Mouse (Mus musculus): ENCODE data around the gene Pak2. TPM values are rescaled to one million over a fixed set of nuclear protein-coding genes. Genes with fewer than 3 reads are reported as not detected.

The Pak2 gene
- 16.8 and 18.8 TPM in 2 replicates for polyA plus RNA-seq (2012; rRNA removed)

GRCm38 (mm10) chr16:32078991-32079511 lies at the start of gene Pak2:
TSS of gene Pak2 (minus strand) at chr16:32079342.
- peak; percentile 87 for TF ChIP-seq POLR2A (IDR thresholded peaks at IDR 0.05; ENCODE audit: low read depth, low read length)
- no peak for TF ChIP-seq CTCF (IDR thresholded peaks at IDR 0.05; ENCODE audit: extremely low read depth, insufficient read depth, insufficient read length, insufficient replicate concordance)
- under 1% methylated on average over 49 of the region's 60 CpGs for WGBS

GRCm38 (mm10) chr16:32127046-32127445 lies 47.9 kb upstream of the Pak2 start:
- H3K4me1 ChIP-seq (ENCODE audit: control insufficient read depth, insufficient read depth, insufficient read length), result peaks cover 26% of the 10 kb centered on the region
- no peak for DNase-seq (ENCODE audit: low read depth in 1 of 2, low spot score in 2 of 2)
- no peaks in the 10 kb centered on the region for H3K36me3 ChIP-seq (ENCODE audit: control insufficient read depth, insufficient read depth, low read length)
- no peaks in the 10 kb centered on the region for H3K27me3 ChIP-seq (ENCODE audit: control insufficient read depth, insufficient read depth, low read length)
- H3K27ac ChIP-seq (ENCODE audit: insufficient read depth, low read length), result no peak overlapping the region
- WGBS, result 60% methylated on average over 4 of the region's 4 CpGs
- no peak overlapping the region for H3K4me3 ChIP-seq (ENCODE audit: extremely low read depth, insufficient read depth, insufficient read length)
- TF ChIP-seq CTCF (IDR thresholded peaks at IDR 0.05; ENCODE audit: extremely low read depth, insufficient read depth, insufficient read length, insufficient replicate concordance) (no peak), POLR2A (IDR thresholded peaks at IDR 0.05; ENCODE audit: low read depth, low read length) (no peak)

More at GRCm38 (mm10) chr16:32078991-32079511, at the start of gene Pak2:
- Histone ChIP-seq H3K27ac (ENCODE audit: insufficient read depth, low read length) (peak within 1 kb of the TSS; percentile 99), H3K36me3 (ENCODE audit: control insufficient read depth, insufficient read depth, low read length) (0 out of 2 replicates have a peak, but pooled peaks cover 2% of the 10 kb centered on the region), H3K27me3 (ENCODE audit: control insufficient read depth, insufficient read depth, low read length) (no peaks in the 10 kb centered on the region), H3K4me1 (ENCODE audit: control insufficient read depth, insufficient read depth, insufficient read length) (peaks cover 6% of the 10 kb centered on the region; the same call in 1 of the 2 replicates), H3K4me3 (ENCODE audit: extremely low read depth, insufficient read depth, insufficient read length) (peak within 1 kb of the TSS; percentile 97)
- peak; percentile 74 to 84 for DNase-seq (ENCODE audit: low read depth in 1 of 2, low spot score in 2 of 2)

- TF ChIP-seq POLR2A (IDR thresholded peaks at IDR 0.05; ENCODE audit: low read depth, low read length) (no peak), CTCF (IDR thresholded peaks at IDR 0.05; ENCODE audit: extremely low read depth, insufficient read depth, insufficient read length, insufficient replicate concordance) (no peak)
- 90% methylated on average over 3 of the region's 3 CpGs for WGBS
- DNase-seq (ENCODE audit: low read depth in 1 of 2, low spot score in 2 of 2), result no peak
- Histone ChIP-seq H3K27ac (ENCODE audit: insufficient read depth, low read length) (no peak overlapping the region), H3K4me3 (ENCODE audit: extremely low read depth, insufficient read depth, insufficient read length) (no peak overlapping the region), H3K4me1 (ENCODE audit: control insufficient read depth, insufficient read depth, insufficient read length) (peaks cover 24% of the 10 kb centered on the region), H3K36me3 (ENCODE audit: control insufficient read depth, insufficient read depth, low read length) (no peaks in the 10 kb centered on the region), H3K27me3 (ENCODE audit: control insufficient read depth, insufficient read depth, low read length) (no peaks in the 10 kb centered on the region)
These were observed 46.2 kb upstream of the Pak2 start for GRCm38 (mm10) chr16:32125364-32125763.

- Histone ChIP-seq H3K27ac (ENCODE audit: insufficient read depth, low read length) (peak overlapping the region; percentile 56), H3K36me3 (ENCODE audit: control insufficient read depth, insufficient read depth, low read length) (no peaks in the 10 kb centered on the region), H3K4me3 (ENCODE audit: extremely low read depth, insufficient read depth, insufficient read length) (no peak overlapping the region), H3K4me1 (ENCODE audit: control insufficient read depth, insufficient read depth, insufficient read length) (peaks cover 24% of the 10 kb centered on the region), H3K27me3 (ENCODE audit: control insufficient read depth, insufficient read depth, low read length) (no peaks in the 10 kb centered on the region)
- TF ChIP-seq CTCF (IDR thresholded peaks at IDR 0.05; ENCODE audit: extremely low read depth, insufficient read depth, insufficient read length, insufficient replicate concordance), result no peak
- no peak for TF ChIP-seq POLR2A (IDR thresholded peaks at IDR 0.05; ENCODE audit: low read depth, low read length)
- WGBS, result 38% methylated on average over 17 of the region's 17 CpGs
- DNase-seq (ENCODE audit: low read depth in 1 of 2, low spot score in 2 of 2), result peak; percentile 69 to 87
These were observed 45.5 kb upstream of the Pak2 start for GRCm38 (mm10) chr16:32124444-32125335.

- TF ChIP-seq POLR2A (IDR thresholded peaks at IDR 0.05; ENCODE audit: low read depth, low read length), result no peak
- no peak for TF ChIP-seq CTCF (IDR thresholded peaks at IDR 0.05; ENCODE audit: extremely low read depth, insufficient read depth, insufficient read length, insufficient replicate concordance)
- Histone ChIP-seq H3K36me3 (ENCODE audit: control insufficient read depth, insufficient read depth, low read length) (no peaks in the 10 kb centered on the region), H3K27me3 (ENCODE audit: control insufficient read depth, insufficient read depth, low read length) (no peaks in the 10 kb centered on the region), H3K4me3 (ENCODE audit: extremely low read depth, insufficient read depth, insufficient read length) (no peak overlapping the region), H3K27ac (ENCODE audit: insufficient read depth, low read length) (no peak overlapping the region), H3K4me1 (ENCODE audit: control insufficient read depth, insufficient read depth, insufficient read length) (peaks cover 24% of the 10 kb centered on the region)
- no peak for DNase-seq (ENCODE audit: low read depth in 1 of 2, low spot score in 2 of 2)
- 73% methylated on average over 7 of the region's 7 CpGs for WGBS
These were observed 44.9 kb upstream of the Pak2 start for GRCm38 (mm10) chr16:32124020-32124419.

GRCm38 (mm10) chr16:32120454-32120853 lies 41.3 kb upstream of the Pak2 start:
- WGBS, result 96% methylated on average over 3 of the region's 3 CpGs
- no peak for DNase-seq (ENCODE audit: low read depth in 1 of 2, low spot score in 2 of 2)
- H3K36me3 ChIP-seq (ENCODE audit: control insufficient read depth, insufficient read depth, low read length), result no peaks in the 10 kb centered on the region
- H3K27ac ChIP-seq (ENCODE audit: insufficient read depth, low read length), result no peak overlapping the region
- H3K27me3 ChIP-seq (ENCODE audit: control insufficient read depth, insufficient read depth, low read length), result no peaks in the 10 kb centered on the region
- TF ChIP-seq CTCF (IDR thresholded peaks at IDR 0.05; ENCODE audit: extremely low read depth, insufficient read depth, insufficient read length, insufficient replicate concordance), result no peak
- TF ChIP-seq POLR2A (IDR thresholded peaks at IDR 0.05; ENCODE audit: low read depth, low read length), result no peak
- no peak overlapping the region for H3K4me3 ChIP-seq (ENCODE audit: extremely low read depth, insufficient read depth, insufficient read length)
- peaks cover 20% of the 10 kb centered on the region; the same call in 1 of the 2 replicates for H3K4me1 ChIP-seq (ENCODE audit: control insufficient read depth, insufficient read depth, insufficient read length)

Measured in spleen, adult 2 months (tissue).